Mouse (Mus musculus) embryonic facial prominence, embryonic 11.5 days (tissue): ENCODE measurements around the gene Lipf. TPM values are rescaled to one million over a fixed set of nuclear protein-coding genes. Genes with fewer than 3 reads are reported as not detected.

Experiments
- ATAC-seq: fragments of 200-750 bp; cut with Nextera tagmentation; replicated peaks from 2 replicates; pipeline ENCODE4 v1.8.0; 2017; ENCODE audit warnings: low read depth; ENCODE audit not compliant: insufficient number of reproducible peaks, low FRiP score, low TSS enrichment
- DNase-seq: peaks from one replicate; pipeline ENCODE4 v3.0.0-alpha.2; 2015; ENCODE audit warnings: low spot score
- H3K27ac ChIP-seq: fragments of 300-500 bp; sonication (generic); replicated peaks from 2 replicates; pipeline ENCODE4 v1.5.1; 2014; ENCODE audit warnings: mild to moderate bottlenecking, low read depth, low read length, control low read depth
- H3K27me3 ChIP-seq: fragments of 300-500 bp; sonication (generic); 2 replicates; pipeline ENCODE4 v1.6.1; 2014; ENCODE audit warnings: mild to moderate bottlenecking, low read length, moderate library complexity, mixed read lengths; ENCODE audit not compliant: control insufficient read depth, insufficient read depth
- H3K36me3 ChIP-seq: fragments of 300-500 bp; sonication (generic); replicated peaks from 2 replicates; pipeline ENCODE4 v1.6.1; 2014; ENCODE audit warnings: low read depth, mild to moderate bottlenecking, low read length, moderate library complexity, mixed read lengths; ENCODE audit not compliant: control insufficient read depth, insufficient read depth
- H3K4me1 ChIP-seq: fragments of 300-500 bp; sonication (generic); 2 replicates; pipeline ENCODE4 v1.6.1; 2014; ENCODE audit warnings: low read length, mixed read lengths; ENCODE audit not compliant: control insufficient read depth, insufficient read depth
- H3K4me2 ChIP-seq: fragments of 300-500 bp; sonication (generic); 2 replicates; pipeline ENCODE4 v1.6.1; 2014; ENCODE audit warnings: low read depth, mild to moderate bottlenecking, control low read depth, low read length, moderate library complexity
- H3K4me3 ChIP-seq: fragments of 300-500 bp; sonication (generic); 2 replicates; pipeline ENCODE4 v1.5.1; 2014; ENCODE audit warnings: low read depth, low read length, control low read depth
- H3K9ac ChIP-seq: fragments of 300-500 bp; sonication (generic); replicated peaks from 2 replicates; pipeline ENCODE4 v1.6.1; 2014; ENCODE audit warnings: mild to moderate bottlenecking, control low read depth, low read length
- H3K9me3 ChIP-seq: fragments of 300-500 bp; sonication (generic); replicated peaks from 2 replicates; pipeline ENCODE4 v1.6.1; 2016; ENCODE audit warnings: mild to moderate bottlenecking, low read length, inconsistent platforms, mixed read lengths; ENCODE audit not compliant: control insufficient read depth
- WGBS: fragments of 180-500 bp; shearing (Covaris S2); extraction: QIAGEN DNeasy Blood & Tissue Kit; methylation state at CpG from one replicate; pipeline ENCODE4 v1.1.7; 2014; 5-methylcytosine and 5-hydroxymethylcytosine counted together
- polyA plus RNA-seq: library from polyadenylated mRNA; unstranded; fragments of >200 nt; fragmentation: Nextera tagmentation; extraction: Ambion mirVana; gene quantifications from 2 replicates; pipeline ENCODE4 v1.2.1, GENCODE M21; 2014

The Lipf gene
- not detected in 2 replicates for polyA plus RNA-seq

GRCm38 (mm10) chr19:33960887-33961286 is at the start of gene Lipf:
Gene Lipf (plus strand): TSS chr19:33961187.
- no peak within 1 kb of the TSS for H3K9ac ChIP-seq
- no peak within 1 kb of the TSS for H3K4me3 ChIP-seq
- H3K27ac ChIP-seq, result no peak within 1 kb of the TSS
- no peaks in the 10 kb centered on the region for H3K27me3 ChIP-seq
- no peaks in the 10 kb centered on the region for H3K9me3 ChIP-seq
- no peak for ATAC-seq
- no peak within 1 kb of the TSS for H3K4me2 ChIP-seq
- no peaks in the 10 kb centered on the region for H3K4me1 ChIP-seq
- H3K36me3 ChIP-seq, result no peaks in the 10 kb centered on the region
- DNase-seq, result no peak

DNA sequence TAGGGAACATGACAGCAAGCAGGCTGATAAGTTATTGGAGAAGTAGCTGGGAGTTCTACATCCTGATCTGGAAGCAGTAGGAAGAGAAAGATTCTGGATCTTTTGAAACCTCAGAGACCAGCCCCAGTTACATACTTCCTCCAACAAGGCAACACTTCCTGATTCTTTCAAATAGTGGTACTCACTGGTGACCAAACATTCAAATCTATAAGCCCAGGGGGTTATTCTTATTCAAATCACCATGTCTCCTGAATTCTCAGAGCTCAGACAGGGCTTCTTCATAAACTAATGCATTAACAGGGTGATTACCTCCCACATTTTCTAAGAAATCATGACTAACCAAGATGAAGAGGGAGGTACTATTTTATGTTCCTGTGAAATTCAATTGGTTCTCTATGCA is 36.9 kb upstream of the Lipf start:
- Histone ChIP-seq H3K4me1 (no peaks in the 10 kb centered on the region), H3K36me3 (no peaks in the 10 kb centered on the region), H3K27me3 (no peaks in the 10 kb centered on the region), H3K4me2 (no peak overlapping the region), H3K27ac (no peak overlapping the region), H3K4me3 (no peak overlapping the region), H3K9ac (no peak overlapping the region), H3K9me3 (no peaks in the 10 kb centered on the region)
- ATAC-seq (no peak), DNase-seq (no peak)

- H3K27me3 ChIP-seq, result no peaks in the 10 kb centered on the region
- H3K9me3 ChIP-seq, result no peaks in the 10 kb centered on the region
- H3K27ac ChIP-seq, result no peak overlapping the region
- no peak overlapping the region for H3K4me2 ChIP-seq
- no peak overlapping the region for H3K9ac ChIP-seq
- ATAC-seq (no peak), DNase-seq (peak; percentile 63)
- no peaks in the 10 kb centered on the region for H3K4me1 ChIP-seq
- no peak overlapping the region for H3K4me3 ChIP-seq
- no peaks in the 10 kb centered on the region for H3K36me3 ChIP-seq
- 46% methylated on average over 3 of the region's 3 CpGs for WGBS
Observed at GRCm38 (mm10) chr19:33979007-33979406, 18.0 kb downstream of the Lipf start.

GRCm38 (mm10) chr19:33983043-33983442 is 22.1 kb downstream of the Lipf start:
- Histone ChIP-seq H3K4me3 (no peak overlapping the region), H3K4me2 (no peak overlapping the region), H3K36me3 (no peaks in the 10 kb centered on the region), H3K27ac (no peak overlapping the region), H3K4me1 (no peaks in the 10 kb centered on the region), H3K9ac (no peak overlapping the region), H3K9me3 (no peaks in the 10 kb centered on the region), H3K27me3 (no peaks in the 10 kb centered on the region)
- no peak for DNase-seq
- no peak for ATAC-seq
- WGBS, result 86% methylated on average over 3 of the region's 3 CpGs

- H3K4me1 ChIP-seq, result no peaks in the 10 kb centered on the region
- ATAC-seq (no peak), DNase-seq (no peak)
- H3K9ac ChIP-seq, result no peak within 1 kb of the TSS
- no peak within 1 kb of the TSS for H3K27ac ChIP-seq
- no peak within 1 kb of the TSS for H3K4me3 ChIP-seq
- no peaks in the 10 kb centered on the region for H3K36me3 ChIP-seq
- H3K4me2 ChIP-seq, result no peak within 1 kb of the TSS
- H3K27me3 ChIP-seq, result no peaks in the 10 kb centered on the region
- WGBS, result 81% methylated on average over 6 of the region's 6 CpGs
- no peaks in the 10 kb centered on the region for H3K9me3 ChIP-seq
Observed at GRCm38 (mm10) chr19:34008002-34008401, 47.0 kb downstream of the Lipf start, which contains the start of gene Lipk. Gene Lipk (plus strand): TSS chr19:34008290.

DNA sequence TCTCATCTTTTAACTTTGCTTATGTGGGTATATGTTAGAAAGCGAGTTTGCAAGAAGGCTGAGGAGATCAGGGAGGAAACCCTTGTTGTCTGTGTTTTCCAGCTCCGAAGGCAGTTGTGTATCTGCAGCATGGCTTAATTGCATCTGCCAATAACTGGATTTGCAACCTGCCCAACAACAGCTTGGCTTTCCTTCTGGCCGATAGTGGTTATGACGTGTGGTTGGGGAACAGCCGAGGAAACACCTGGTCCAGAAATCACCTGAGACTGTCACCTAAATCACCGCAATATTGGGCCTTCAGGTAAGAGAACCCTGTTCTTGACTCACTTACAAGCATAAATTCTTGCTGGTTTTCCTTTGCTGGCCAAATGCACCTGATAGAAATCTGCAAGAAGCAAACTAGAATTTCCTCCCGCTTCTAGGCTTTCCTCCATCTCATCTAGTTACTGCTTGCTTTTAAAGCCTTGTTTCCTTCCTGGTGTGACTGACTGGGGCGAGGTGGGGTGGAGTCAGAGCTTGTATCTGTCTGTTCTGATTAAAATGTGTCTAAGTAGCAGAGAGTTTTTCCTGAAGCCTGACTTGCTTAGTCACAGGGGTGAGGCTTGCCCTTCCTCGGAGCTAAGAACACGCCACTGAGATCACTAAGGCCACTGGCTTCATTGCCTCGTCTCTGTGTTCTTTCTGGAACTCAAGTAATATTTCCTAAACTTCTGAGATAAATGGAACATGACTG is 60.6 kb downstream of the Lipf start:
- no peaks in the 10 kb centered on the region for H3K36me3 ChIP-seq
- H3K4me1 ChIP-seq, result no peaks in the 10 kb centered on the region
- H3K27ac ChIP-seq, result no peak overlapping the region
- no peak for ATAC-seq
- H3K9ac ChIP-seq, result no peak overlapping the region
- H3K4me2 ChIP-seq, result no peak overlapping the region
- H3K27me3 ChIP-seq, result no peaks in the 10 kb centered on the region
- no peak overlapping the region for H3K4me3 ChIP-seq
- no peak for DNase-seq
- H3K9me3 ChIP-seq, result no peaks in the 10 kb centered on the region
- WGBS, result 81% methylated on average over 11 of the region's 11 CpGs

GRCm38 (mm10) chr19:34022759-34023158 is 61.8 kb downstream of the Lipf start:
- WGBS, result 53% methylated on average over 3 of the region's 3 CpGs
- H3K4me3 ChIP-seq, result no peak overlapping the region
- no peaks in the 10 kb centered on the region for H3K9me3 ChIP-seq
- no peak overlapping the region for H3K4me2 ChIP-seq
- no peaks in the 10 kb centered on the region for H3K27me3 ChIP-seq
- ATAC-seq (no peak), DNase-seq (peak; percentile 53)
- H3K36me3 ChIP-seq, result no peaks in the 10 kb centered on the region
- H3K27ac ChIP-seq, result no peak overlapping the region
- H3K9ac ChIP-seq, result no peak overlapping the region
- H3K4me1 ChIP-seq, result no peaks in the 10 kb centered on the region
